Mouse (Mus musculus) forebrain, embryonic 16.5 days (tissue): ENCODE data around the gene Ccdc159. TPM values are rescaled to one million over a fixed set of nuclear protein-coding genes. Genes with fewer than 3 reads are reported as not detected.

Source experiments
- polyA plus RNA-seq: library from polyadenylated mRNA; unstranded; fragments of >200 nt; fragmentation: Nextera tagmentation; extraction: Ambion mirVana; gene quantifications from 2 replicates; pipeline ENCODE4 v1.2.1, GENCODE M21; 2015

Gene Ccdc159
- polyA plus RNA-seq, 1 experiment from 2014 or later = 11.9 TPM

Other genes starting within 250 kb of the Ccdc159 start
- 16.1 and 18.8 TPM in 2 replicates for gene Ldlr, start 204.0 kb upstream of the Ccdc159 start, polyA plus RNA-seq
- gene Spc24, start 167.2 kb upstream of the Ccdc159 start, polyA plus RNA-seq = 35.1 and 42.8 TPM in 2 replicates
- 3.2 and 3.7 TPM in 2 replicates for gene Kank2, start 128.7 kb upstream of the Ccdc159 start, polyA plus RNA-seq
- 0.51 TPM in 1 of 2 replicates, not detected in the other for gene Angptl8, start 92.0 kb upstream of the Ccdc159 start, polyA plus RNA-seq
- gene Dock6, start 74.8 kb upstream of the Ccdc159 start, polyA plus RNA-seq = 11.8 and 12.0 TPM in 2 replicates
- 37.4 and 39.5 TPM in 2 replicates for gene Rab3d, start 9.3 kb upstream of the Ccdc159 start, polyA plus RNA-seq
- gene Tmem205, start 85 bp downstream of the Ccdc159 start, polyA plus RNA-seq = 47.7 and 54.8 TPM in 2 replicates
- 74.1 and 89.9 TPM in 2 replicates for gene Plppr2, start 9.6 kb downstream of the Ccdc159 start, polyA plus RNA-seq
- gene Swsap1, start 28.3 kb downstream of the Ccdc159 start, polyA plus RNA-seq = 9.0 and 12.5 TPM in 2 replicates
- gene Epor, start 36.0 kb downstream of the Ccdc159 start, polyA plus RNA-seq = 1.6 and 1.8 TPM in 2 replicates
- gene Rgl3, start 62.0 kb downstream of the Ccdc159 start, polyA plus RNA-seq = 0.76 and 1.5 TPM in 2 replicates
- gene Ccdc151, start 75.2 kb downstream of the Ccdc159 start, polyA plus RNA-seq = 3.6 and 5.2 TPM in 2 replicates
- 90.0 and 93.9 TPM in 2 replicates for gene Prkcsh, start 75.3 kb downstream of the Ccdc159 start, polyA plus RNA-seq
- 77.6 and 101 TPM in 2 replicates for gene Elavl3, start 124.6 kb downstream of the Ccdc159 start, polyA plus RNA-seq
- not detected in 2 replicates for gene Gm49318, start 143.8 kb downstream of the Ccdc159 start, polyA plus RNA-seq
- gene Zfp653, start 143.9 kb downstream of the Ccdc159 start, polyA plus RNA-seq = 20.7 and 22.4 TPM in 2 replicates
- gene Ecsit, start 158.0 kb downstream of the Ccdc159 start, polyA plus RNA-seq = 62.5 and 67.4 TPM in 2 replicates
- gene Cnn1, start 171.7 kb downstream of the Ccdc159 start, polyA plus RNA-seq = 0.60 and 0.78 TPM in 2 replicates
- gene Elof1, start 189.7 kb downstream of the Ccdc159 start, polyA plus RNA-seq = 147 and 168 TPM in 2 replicates
- 0.42 TPM in 1 of 2 replicates, not detected in the other for gene Acp5, start 208.2 kb downstream of the Ccdc159 start, polyA plus RNA-seq
- gene Pigyl, start 229.4 kb downstream of the Ccdc159 start, polyA plus RNA-seq = 72.5 and 78.8 TPM in 2 replicates